Mouse (Mus musculus): ENCODE data around the gene Sec14l2.

GRCm38 (mm10) chr11:4096054-4096984, 26.9 kb downstream of the Sec14l2 start:
- no peak for TF ChIP-seq CTCF (IDR thresholded peaks at IDR 0.05; ENCODE audit: borderline replicate concordance, extremely low read depth, insufficient read depth, insufficient read length)
- peak; percentile 34; the same call in 1 of the 2 replicates for TF ChIP-seq POLR2A (IDR thresholded peaks at IDR 0.05; ENCODE audit: borderline replicate concordance, extremely low read depth, insufficient read depth, insufficient read length, poor library complexity, severe bottlenecking)

Data from brain, embryonic 14.5 days (tissue).